Comparison of ENCODE assay signal across 16 mouse cellular contexts in genomic region chr4:142054580-142054979, GRCm38 (mm10). TPM values are rescaled to one million over a fixed set of nuclear protein-coding genes. Genes with fewer than 3 reads are reported as not detected.
DNase-seq lines count a peak whose midpoint lies in the region; ATAC-seq and TF ChIP-seq lines count a peak whose summit lies in the region.
"Had no signal": no experiment of that assay in that cellular context is flagged by ENCODE, and none has a peak within 500 bp of the region (broad histone marks: within the 10 kb centered on the region; RNA-seq: fewer than 3 reads in every experiment).

No protein-coding gene starts in this region.

- no peak for TF ChIP-seq CTCF in liver, embryonic 14.5 days (IDR thresholded peaks at IDR 0.05; ENCODE audit: low read depth)
- no peak for TF ChIP-seq CTCF in midbrain, postnatal 0 days (IDR thresholded peaks at IDR 0.05)

- H3K36me3 ChIP-seq in heart, embryonic 12.5 days, result no peaks in the 10 kb centered on the region; the same call in 1 of the 2 replicates
- no peaks in the 10 kb centered on the region for H3K36me3 ChIP-seq in liver, embryonic 14.5 days (replicated peaks; ENCODE audit: control insufficient read depth, insufficient read depth, low read depth)
- no peaks in the 10 kb centered on the region for H3K36me3 ChIP-seq in midbrain, postnatal 0 days (ENCODE audit: insufficient read depth, low read length)
- H3K36me3 ChIP-seq in embryonic facial prominence, embryonic 10.5 days (replicated peaks), result no peaks in the 10 kb centered on the region
- H3K36me3 ChIP-seq: embryonic facial prominence, embryonic 12.5 days; neural tube, embryonic 12.5 days had no signal

- H3K27ac ChIP-seq in heart, embryonic 12.5 days (ENCODE audit: poor library complexity, severe bottlenecking), result peak overlapping the region; percentile 67; the same call in 1 of the 2 replicates
- H3K27ac ChIP-seq in liver, embryonic 14.5 days, result no peak overlapping the region
- no peak overlapping the region for H3K27ac ChIP-seq in midbrain, postnatal 0 days (ENCODE audit: low read depth, low read length)
- H3K27ac ChIP-seq in embryonic facial prominence, embryonic 10.5 days (replicated peaks), result no peak overlapping the region
- H3K27ac ChIP-seq: embryonic facial prominence, embryonic 12.5 days; neural tube, embryonic 12.5 days had no signal

- no peak overlapping the region for H3K4me2 ChIP-seq in heart, embryonic 12.5 days
- no peak overlapping the region for H3K4me2 ChIP-seq in liver, embryonic 14.5 days (ENCODE audit: low read depth)
- H3K4me2 ChIP-seq in midbrain, postnatal 0 days (ENCODE audit: low read depth, low read length, poor library complexity, severe bottlenecking), result no peak overlapping the region
- H3K4me2 ChIP-seq: embryonic facial prominence, embryonic 12.5 days; lung, embryonic 14.5 days; midbrain, embryonic 11.5 days; neural tube, embryonic 12.5 days had no signal

- no peak for TF ChIP-seq EP300 in liver, embryonic 14.5 days (IDR thresholded peaks at IDR 0.05; ENCODE audit: low read depth)

- H3K4me3 ChIP-seq in heart, embryonic 12.5 days, result no peak overlapping the region
- H3K4me3 ChIP-seq in liver, embryonic 14.5 days (ENCODE audit: insufficient read depth in 1 of 2, low read depth in 2 of 2, low read length in 2 of 2), result no peak overlapping the region
- no peak overlapping the region for H3K4me3 ChIP-seq in midbrain, postnatal 0 days (ENCODE audit: low read depth, low read length)
- no peak overlapping the region for H3K4me3 ChIP-seq in embryonic facial prominence, embryonic 10.5 days
- H3K4me3 ChIP-seq: embryonic facial prominence, embryonic 12.5 days; gastrocnemius, adult 2 months; neural tube, embryonic 12.5 days had no signal

- ATAC-seq in heart, embryonic 12.5 days (ENCODE audit: insufficient number of reproducible peaks, low FRiP score), result no peak
- 0 out of 2 replicates have a peak, but pooled peaks have one; percentile 6 for ATAC-seq in liver, embryonic 14.5 days (ENCODE audit: insufficient read depth)
- ATAC-seq in midbrain, postnatal 0 days (ENCODE audit: low FRiP score), result no peak
- ATAC-seq: hindbrain, embryonic 16.5 days had no signal

- 83% methylated on average over 11 of the region's 11 CpGs for WGBS in heart, embryonic 12.5 days
- WGBS in liver, embryonic 14.5 days (ENCODE audit: insufficient replicate concordance), result 55% methylated on average over 11 of the region's 11 CpGs
- WGBS in midbrain, postnatal 0 days, result 83% methylated on average over 11 of the region's 11 CpGs
- WGBS in embryonic facial prominence, embryonic 10.5 days, result 89% methylated on average over 11 of the region's 11 CpGs

- peaks cover 67% of the 10 kb centered on the region for H3K4me1 ChIP-seq in heart, embryonic 12.5 days (replicated peaks)
- peaks cover 13 to 40% of the 10 kb centered on the region in 2 experiments for H3K4me1 ChIP-seq in liver, embryonic 14.5 days (replicated peaks; ENCODE audit: control insufficient read depth in 2 of 2, insufficient read depth in 2 of 2, low read length in 1 of 2)
- H3K4me1 ChIP-seq in midbrain, postnatal 0 days (ENCODE audit: insufficient read depth, low read length), result no peaks in the 10 kb centered on the region
- peaks cover 43% of the 10 kb centered on the region for H3K4me1 ChIP-seq in embryonic facial prominence, embryonic 10.5 days
- H3K4me1 ChIP-seq: neural tube, embryonic 12.5 days had no signal

- H3K27me3 ChIP-seq in heart, embryonic 12.5 days (replicated peaks), result no peaks in the 10 kb centered on the region
- no peaks in the 10 kb centered on the region for H3K27me3 ChIP-seq in liver, embryonic 14.5 days (ENCODE audit: control insufficient read depth, insufficient read depth, low read length)
- no peaks in the 10 kb centered on the region for H3K27me3 ChIP-seq in midbrain, postnatal 0 days (ENCODE audit: insufficient read depth, low read length)
- H3K27me3 ChIP-seq in embryonic facial prominence, embryonic 10.5 days (replicated peaks; ENCODE audit: low read depth, poor library complexity, severe bottlenecking), result no peaks in the 10 kb centered on the region
- H3K27me3 ChIP-seq: embryonic facial prominence, embryonic 12.5 days; neural tube, embryonic 12.5 days had no signal

- H3K9me3 ChIP-seq in heart, embryonic 12.5 days (replicated peaks), result no peaks in the 10 kb centered on the region
- no peaks in the 10 kb centered on the region for H3K9me3 ChIP-seq in liver, embryonic 14.5 days (ENCODE audit: control insufficient read depth, low read length)
- no peaks in the 10 kb centered on the region for H3K9me3 ChIP-seq in midbrain, postnatal 0 days (ENCODE audit: low read length)
- no peaks in the 10 kb centered on the region for H3K9me3 ChIP-seq in embryonic facial prominence, embryonic 10.5 days
- H3K9me3 ChIP-seq: embryonic facial prominence, embryonic 12.5 days; neural tube, embryonic 12.5 days had no signal

- DNase-seq in heart, adult 8-10 months (ENCODE audit: low spot score), result no peak
- peak; percentile 14 for DNase-seq in right cerebral cortex, adult 18-20 months
- no peak for DNase-seq in right cerebral cortex, postnatal 4 days
- no peak for DNase-seq in liver, embryonic 14.5 days (ENCODE audit: low read depth in 3 of 3, low spot score in 3 of 3)
- no peak for DNase-seq in midbrain, postnatal 0 days (ENCODE audit: low spot score)
- DNase-seq in adrenal gland, adult (ENCODE audit: inconsistent age in 2 of 2, low spot score in 1 of 2), result no peak
- no peak for DNase-seq in embryonic facial prominence, embryonic 10.5 days (ENCODE audit: low spot score)
- DNase-seq: cerebellum, adult 18-20 months; gastrocnemius, adult 2 months; kidney, postnatal 4 days; lung, embryonic 14.5 days had no signal

- no peak overlapping the region for H3K9ac ChIP-seq in heart, embryonic 12.5 days
- H3K9ac ChIP-seq in liver, embryonic 14.5 days (replicated peaks), result no peak overlapping the region
- H3K9ac ChIP-seq in midbrain, postnatal 0 days (replicated peaks; ENCODE audit: low read length, poor library complexity, severe bottlenecking), result no peak overlapping the region
- H3K9ac ChIP-seq: embryonic facial prominence, embryonic 12.5 days; lung, embryonic 14.5 days; neural tube, embryonic 12.5 days had no signal

RNA-seq across cellular contexts. Expression of gene Tmem51, which starts 29.5 kb away (rescaled TPM):
- polyA plus RNA-seq in heart, embryonic 12.5 days (2016; fragmentation: Nextera tagmentation; extraction: Ambion mirVana), result 28.3 and 29.6 TPM in 2 replicates
- total RNA-seq in heart, adult 8-10 months (2022), result 1 to 10 TPM; 4.4 to 5.4 (median 4.7) TPM
- polyA plus RNA-seq in liver, embryonic 14.5 days (2012; rRNA removed), result 7.7 and 7.9 TPM in 2 replicates
- polyA plus RNA-seq in liver, embryonic 14.5 days (2014; fragmentation: Nextera tagmentation; extraction: Ambion mirVana), result 11.4 and 11.8 TPM in 2 replicates
- 5.9 and 7.1 TPM in 2 replicates for total RNA-seq in midbrain, postnatal 0 days (2014; rRNA removed)
- polyA plus RNA-seq in midbrain, postnatal 0 days (2015; fragmentation: Nextera tagmentation; extraction: Ambion mirVana), result 7.9 and 9.4 TPM in 2 replicates
- 9.5 and 9.7 TPM in 2 replicates for polyA plus RNA-seq in embryonic facial prominence, embryonic 10.5 days (2016; fragmentation: Nextera tagmentation; extraction: Ambion mirVana)

RNA-seq across cellular contexts. Expression of gene Fhad1, which starts 39.7 kb away (rescaled TPM):
- polyA plus RNA-seq in heart, embryonic 12.5 days (2016; fragmentation: Nextera tagmentation; extraction: Ambion mirVana), result 3.9 and 4.8 TPM in 2 replicates
- under 1 TPM; 0.26 to 0.41 (median 0.35) TPM for total RNA-seq in heart, adult 8-10 months (2022)
- 0.03 and 0.23 TPM in 2 replicates for polyA plus RNA-seq in liver, embryonic 14.5 days (2012; rRNA removed)
- polyA plus RNA-seq in liver, embryonic 14.5 days (2014; fragmentation: Nextera tagmentation; extraction: Ambion mirVana), result 0.11 TPM in 1 of 2 replicates, not detected in the other
- 3.6 and 5.6 TPM in 2 replicates for total RNA-seq in midbrain, postnatal 0 days (2014; rRNA removed)
- 6.6 and 7.2 TPM in 2 replicates for polyA plus RNA-seq in midbrain, postnatal 0 days (2015; fragmentation: Nextera tagmentation; extraction: Ambion mirVana)
- polyA plus RNA-seq in embryonic facial prominence, embryonic 10.5 days (2016; fragmentation: Nextera tagmentation; extraction: Ambion mirVana), result 0.50 and 1.0 TPM in 2 replicates
- total RNA-seq: gastrocnemius, adult 2 months had no signal
